Comparison of ENCODE assay signal across 26 mouse cellular contexts in genomic region chr6:61101972-61102371, GRCm38 (mm10).
"Had no signal": no experiment of that assay in that cellular context is flagged by ENCODE, and none has a peak within 500 bp of the region (broad histone marks: within the 10 kb centered on the region; RNA-seq: fewer than 3 reads in every experiment).

No protein-coding gene starts in this region.

- ATAC-seq: hindbrain, postnatal 0 days; intestine, embryonic 16.5 days; liver, embryonic 12.5 days had no signal

- DNase-seq: gastrocnemius, adult 2 months; gastrocnemius, postnatal 10 days; gastrocnemius, postnatal 25 days; heart, adult 18-20 months; heart, postnatal 10 days; heart, postnatal 4 days; kidney, adult 11 months; kidney, adult 2 months; kidney, adult 9 months; kidney, postnatal 14 days; kidney, postnatal 36 days; layer of hippocampus, adult 9-11 months; layer of hippocampus, postnatal 36 days; left cerebral cortex, postnatal 4 days had no signal

- H3K9me3 ChIP-seq: heart, embryonic 10.5 days; heart, embryonic 12.5 days; hindbrain, embryonic 13.5 days; hindbrain, embryonic 15.5 days; kidney, embryonic 15.5 days; limb, embryonic 13.5 days; limb, embryonic 15.5 days; liver, embryonic 12.5 days had no signal

- H3K9ac ChIP-seq: heart, embryonic 12.5 days; hindbrain, embryonic 13.5 days; hindbrain, embryonic 15.5 days; kidney, embryonic 15.5 days; limb, embryonic 13.5 days; limb, embryonic 15.5 days; liver, embryonic 12.5 days; liver, embryonic 14.5 days had no signal

- H3K4me2 ChIP-seq: heart, embryonic 12.5 days; hindbrain, embryonic 13.5 days; hindbrain, embryonic 15.5 days; kidney, embryonic 15.5 days; limb, embryonic 13.5 days; limb, embryonic 15.5 days; liver, embryonic 12.5 days had no signal

- H3K4me1 ChIP-seq: heart, embryonic 10.5 days; heart, embryonic 12.5 days; hindbrain, embryonic 15.5 days; kidney, embryonic 15.5 days; limb, embryonic 13.5 days; limb, embryonic 15.5 days; liver, embryonic 12.5 days had no signal

- H3K27ac ChIP-seq: gastrocnemius, adult 2 months; heart, embryonic 10.5 days; hindbrain, embryonic 13.5 days; hindbrain, embryonic 15.5 days; hindbrain, postnatal 0 days; kidney, embryonic 15.5 days; kidney, postnatal 0 days; limb, embryonic 13.5 days; limb, embryonic 15.5 days; liver, embryonic 12.5 days; liver, embryonic 14.5 days had no signal

- H3K27me3 ChIP-seq: heart, embryonic 12.5 days; hindbrain, embryonic 13.5 days; hindbrain, embryonic 15.5 days; kidney, embryonic 15.5 days; limb, embryonic 13.5 days; limb, embryonic 15.5 days; liver, embryonic 12.5 days had no signal

- H3K4me3 ChIP-seq: gastrocnemius, adult 2 months; heart, embryonic 10.5 days; heart, embryonic 12.5 days; hindbrain, embryonic 13.5 days; hindbrain, embryonic 15.5 days; kidney, embryonic 15.5 days; limb, embryonic 13.5 days; limb, embryonic 15.5 days; liver, embryonic 12.5 days had no signal

- H3K36me3 ChIP-seq: heart, embryonic 10.5 days; heart, embryonic 12.5 days; hindbrain, embryonic 13.5 days; hindbrain, embryonic 15.5 days; kidney, embryonic 15.5 days; limb, embryonic 13.5 days; limb, embryonic 15.5 days; liver, embryonic 12.5 days had no signal
